Mouse (Mus musculus): ENCODE results near the gene Scfd2.
A peak's percentile ranks its signal among the peaks of the same experiment; 100 is the strongest.

Gene Scfd2

DNA sequence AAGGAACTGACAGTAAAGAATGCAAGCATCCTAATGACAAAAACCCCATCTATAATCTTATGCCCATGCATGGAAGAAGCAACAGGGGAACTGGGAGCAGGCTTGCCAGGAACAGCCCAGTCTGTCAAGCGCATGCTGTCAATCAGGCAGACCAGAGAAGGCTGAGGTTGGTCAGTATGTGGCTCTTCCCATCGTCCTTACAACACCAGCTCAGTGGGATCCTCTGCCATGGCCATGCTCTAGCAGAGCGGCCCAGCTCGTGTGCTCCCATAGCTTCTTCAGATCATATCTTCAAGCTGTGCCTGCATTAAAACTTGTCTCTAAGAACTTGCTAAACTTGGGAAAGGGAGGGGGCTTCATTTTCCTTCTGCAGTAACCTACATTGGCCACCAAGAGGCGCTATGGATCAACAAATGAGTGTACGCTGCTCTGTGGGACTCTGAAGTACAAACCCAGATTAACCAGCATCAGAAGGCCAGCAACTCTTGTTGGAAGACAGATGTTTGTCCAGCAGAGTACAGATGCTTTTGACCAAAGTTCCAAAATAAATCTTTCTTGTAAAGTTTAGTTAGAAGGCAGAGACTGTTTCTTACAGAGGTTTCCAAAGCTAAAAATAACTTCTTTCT, 220.2 kb downstream of the Scfd2 start:
- peak; percentile 25 for DNase-seq (ENCODE audit: low spot score)

- no peak for DNase-seq (ENCODE audit: low spot score)
Measured at GRCm38 (mm10) chr5:74310101-74310500, 221.5 kb downstream of the Scfd2 start.

DNA sequence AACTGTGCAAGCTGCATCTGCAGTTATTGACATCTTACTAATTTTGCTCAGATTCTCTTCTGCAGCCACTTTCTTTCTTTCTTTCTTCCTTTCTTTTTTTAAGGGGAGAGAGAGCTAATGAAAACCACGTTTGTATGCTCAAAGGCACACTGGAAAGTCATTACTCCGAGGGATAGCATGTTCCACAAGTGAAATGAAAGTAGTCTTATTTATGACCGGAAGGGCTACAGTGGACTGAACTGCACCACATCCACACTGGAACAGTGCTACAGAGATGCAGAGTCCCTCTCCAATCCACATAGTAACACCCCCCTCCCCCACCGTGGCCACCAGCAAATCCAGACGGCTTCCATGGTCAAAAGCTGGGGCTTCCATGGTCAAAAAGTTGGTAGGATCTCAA, 224.3 kb downstream of the Scfd2 start:
- no peak for DNase-seq (ENCODE audit: low spot score)

DNA sequence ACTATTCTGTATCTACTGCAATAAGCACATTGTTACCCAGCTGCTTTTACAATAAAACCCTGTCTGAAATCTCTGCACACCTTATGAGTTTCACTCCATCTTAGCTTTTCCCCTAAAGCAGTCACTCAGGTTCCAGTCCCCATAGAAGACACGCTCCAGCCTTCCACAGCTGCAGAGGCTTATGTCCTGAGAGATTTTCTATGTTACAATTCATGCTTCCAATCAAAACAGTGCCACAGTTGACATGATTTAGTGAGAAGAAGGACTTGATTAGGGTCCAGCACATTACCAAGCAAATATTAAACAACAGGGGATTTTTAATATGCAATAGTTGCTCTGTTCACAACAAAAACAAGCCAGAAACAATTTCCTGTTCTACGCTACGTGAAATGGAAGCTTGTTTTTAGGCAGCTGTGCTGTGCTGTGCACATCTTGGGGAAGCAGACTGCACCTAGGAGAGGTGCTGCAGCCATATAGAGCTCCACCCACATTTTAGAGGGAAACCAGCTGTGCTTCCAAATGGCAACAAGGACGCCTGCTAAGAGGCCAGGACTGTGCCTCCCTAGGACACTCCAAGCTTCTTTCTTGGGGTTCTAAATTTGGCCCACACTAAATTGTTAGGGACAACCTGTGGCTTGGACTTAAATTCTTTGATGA, 225.9 kb downstream of the Scfd2 start:
- no peak for DNase-seq (ENCODE audit: low spot score)

DNA sequence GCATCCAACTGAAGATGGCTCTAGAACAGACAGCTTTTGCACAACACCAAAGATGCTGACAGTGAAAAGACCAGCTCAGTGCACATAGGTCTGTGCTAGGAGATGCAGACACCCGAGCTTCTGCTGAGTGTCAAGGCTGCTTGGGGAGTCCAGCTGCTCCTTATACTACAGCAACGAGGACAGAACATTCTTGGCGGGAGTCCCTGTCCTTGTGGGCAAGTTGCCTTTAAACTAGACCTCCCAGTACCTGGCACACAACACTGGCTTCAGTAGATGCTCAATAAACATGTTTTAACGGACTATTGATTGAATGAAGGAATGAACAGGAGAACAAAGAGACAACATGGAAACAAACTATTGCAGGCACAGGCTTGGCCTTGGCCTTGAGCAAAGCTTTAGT, 226.8 kb downstream of the Scfd2 start:
- no peak for DNase-seq (ENCODE audit: low spot score)

DNA sequence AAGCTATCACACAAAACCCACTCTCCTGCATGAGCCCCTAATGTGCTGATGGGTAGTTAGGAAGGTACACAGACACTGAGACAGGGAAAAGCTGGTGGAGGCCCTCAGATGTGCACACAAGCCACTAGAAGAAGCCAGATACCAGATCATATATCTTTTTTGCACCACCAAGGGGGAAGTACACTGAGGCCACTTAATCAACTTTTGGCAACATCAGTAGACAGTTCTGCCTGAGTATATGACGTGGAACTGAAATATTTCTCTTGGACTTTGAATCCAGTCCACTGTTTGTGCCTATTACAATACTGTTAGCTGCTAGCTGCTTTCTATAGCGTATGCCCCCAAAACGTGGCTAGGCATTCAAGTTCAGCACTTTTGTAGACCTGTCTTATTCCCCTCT, 229.2 kb downstream of the Scfd2 start:
- DNase-seq (ENCODE audit: low spot score): no peak

GRCm38 (mm10) chr5:74301443-74301842, 230.1 kb downstream of the Scfd2 start:
- no peak for DNase-seq (ENCODE audit: low spot score)

DNA sequence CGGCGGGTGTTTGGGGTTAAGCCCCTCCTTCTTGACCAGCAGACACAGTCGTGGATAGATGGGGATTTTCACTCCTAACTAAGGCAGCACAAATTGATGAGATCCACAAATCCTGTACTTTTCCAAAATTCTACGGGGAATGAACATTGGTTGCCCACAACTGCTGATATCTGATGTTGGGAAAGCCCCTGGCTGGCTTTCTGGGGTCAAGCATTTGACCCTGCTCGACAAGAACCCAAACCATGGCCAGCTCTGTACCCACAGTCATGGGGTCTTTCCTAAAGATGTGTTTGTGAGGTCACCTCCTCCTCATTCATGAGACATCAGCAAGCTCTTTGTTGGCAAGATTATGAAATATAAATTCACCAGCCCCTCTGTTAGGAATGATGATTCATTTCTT, 230.6 kb downstream of the Scfd2 start:
- no peak for DNase-seq (ENCODE audit: low spot score)

DNA sequence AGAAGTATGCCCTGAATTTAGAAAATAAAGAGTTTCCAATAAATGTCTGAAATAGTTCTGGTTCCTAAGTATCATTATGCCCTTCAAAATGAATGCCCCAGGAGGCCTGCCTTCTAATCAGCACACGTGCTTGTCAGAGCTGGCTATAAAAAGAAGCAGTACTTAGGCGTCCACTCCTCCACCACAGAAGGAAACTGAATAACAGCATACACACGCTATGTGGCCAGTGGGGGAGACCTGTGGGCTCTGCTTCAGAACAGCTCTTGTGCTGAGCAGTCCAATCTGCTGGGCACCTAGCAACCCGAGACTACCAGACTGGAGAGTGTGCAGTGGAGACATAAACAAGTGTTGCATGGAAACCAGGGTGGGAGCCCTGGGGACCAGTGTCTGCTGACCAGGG, 231.4 kb downstream of the Scfd2 start:
- DNase-seq (ENCODE audit: low spot score): no peak

DNA sequence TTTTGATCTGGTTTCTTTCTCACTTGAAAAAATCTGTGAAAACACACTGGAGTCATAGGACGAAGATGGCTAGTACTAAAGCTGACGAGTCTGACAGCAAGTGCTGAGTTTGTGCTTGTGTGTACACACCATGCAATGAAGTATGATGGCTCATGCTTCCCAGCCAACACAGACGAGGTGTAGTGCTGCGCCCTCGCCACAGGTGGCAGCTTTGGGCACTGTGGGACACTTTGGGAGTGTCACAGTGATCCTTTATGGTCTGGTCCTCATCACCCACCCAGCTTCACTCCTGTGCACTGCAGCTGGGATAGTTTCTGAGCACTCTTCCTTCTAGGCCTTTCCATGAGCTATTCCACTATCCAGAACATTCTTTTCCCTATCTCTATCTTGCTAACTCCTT, 234.4 kb downstream of the Scfd2 start:
- no peak for DNase-seq (ENCODE audit: low spot score)

DNA sequence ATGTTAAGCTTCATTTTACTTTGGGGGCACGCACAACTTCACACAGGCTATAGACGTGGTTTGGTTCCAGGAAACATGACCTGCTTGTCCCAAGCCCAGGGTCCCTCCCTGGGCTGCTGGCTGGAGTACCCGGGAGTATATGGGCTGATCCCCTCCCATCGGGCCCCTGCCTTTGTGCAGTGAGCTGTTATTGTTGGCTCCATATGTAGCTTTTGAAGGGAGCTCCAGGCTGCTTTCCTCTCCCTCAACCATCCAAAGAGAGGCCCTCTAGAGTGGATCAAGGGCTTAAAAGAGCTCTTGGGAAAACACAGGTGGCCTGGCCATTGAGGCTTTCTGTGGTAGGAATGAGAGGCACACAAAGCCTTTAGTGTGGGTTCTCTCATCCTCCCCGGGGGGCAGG, 235.5 kb downstream of the Scfd2 start:
- DNase-seq (ENCODE audit: low spot score): no peak

DNA sequence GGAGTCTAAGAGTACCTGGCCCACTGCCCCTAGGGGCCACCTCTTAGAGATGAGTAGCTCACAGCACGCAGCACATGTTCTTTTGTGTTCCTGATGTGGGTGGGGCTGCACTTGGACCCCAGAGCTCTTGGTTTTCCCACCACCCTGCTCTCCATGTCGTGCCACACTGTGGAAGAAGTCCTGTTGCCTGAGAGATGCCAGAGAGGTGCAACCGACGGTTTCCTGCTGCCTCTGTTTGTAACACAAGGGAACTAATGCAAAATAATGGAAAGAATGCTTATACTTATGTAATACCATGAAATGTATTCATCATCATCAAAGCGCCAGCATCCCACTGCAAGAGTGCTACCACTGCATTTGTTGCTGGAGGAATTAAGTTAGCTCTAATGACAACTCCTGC, 238.0 kb downstream of the Scfd2 start:
- DNase-seq (ENCODE audit: low spot score): no peak

GRCm38 (mm10) chr5:74292050-74292449, 239.5 kb downstream of the Scfd2 start:
- no peak for DNase-seq (ENCODE audit: low spot score)

DNA sequence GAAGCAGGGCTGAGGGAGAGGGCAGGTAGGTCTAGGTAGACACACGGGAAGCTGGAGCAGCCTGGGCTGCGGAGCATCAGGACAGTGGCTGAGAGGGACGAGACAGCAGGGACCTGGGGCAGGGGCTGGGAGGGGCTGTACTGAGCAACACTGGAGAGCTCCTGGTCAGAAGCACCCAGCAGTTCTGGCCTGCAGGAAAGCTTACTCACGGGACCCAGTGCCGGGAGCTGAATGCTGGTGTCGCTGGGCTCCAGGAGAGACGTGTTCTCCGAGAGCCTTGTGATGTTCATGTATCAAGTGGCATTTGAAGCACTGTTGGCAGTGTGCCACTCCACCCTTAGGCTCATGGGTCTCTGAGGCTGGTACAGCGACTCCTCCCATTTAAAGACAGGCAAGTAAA, 240.0 kb downstream of the Scfd2 start:
- DNase-seq (ENCODE audit: low spot score): no peak

DNA sequence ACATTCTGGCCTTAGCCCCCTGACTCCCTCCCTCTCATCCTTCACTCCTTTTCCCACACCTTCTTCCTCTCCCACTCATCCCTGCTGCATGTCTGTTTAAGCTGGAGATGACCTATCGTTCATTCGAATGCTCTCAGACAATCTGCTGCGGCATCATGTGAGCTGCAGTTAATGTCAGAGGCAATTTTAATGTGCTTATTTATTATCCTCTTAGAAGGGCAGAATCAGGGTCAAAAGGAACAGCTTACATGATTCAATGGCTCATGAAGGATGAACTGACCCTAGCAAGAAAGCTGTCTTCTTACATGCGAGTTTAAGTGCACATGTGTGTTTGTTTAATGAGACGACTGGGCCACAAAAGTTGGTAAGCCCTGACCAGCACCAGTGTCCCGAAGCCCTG, 241.6 kb downstream of the Scfd2 start:
- DNase-seq (ENCODE audit: low spot score): no peak

DNA sequence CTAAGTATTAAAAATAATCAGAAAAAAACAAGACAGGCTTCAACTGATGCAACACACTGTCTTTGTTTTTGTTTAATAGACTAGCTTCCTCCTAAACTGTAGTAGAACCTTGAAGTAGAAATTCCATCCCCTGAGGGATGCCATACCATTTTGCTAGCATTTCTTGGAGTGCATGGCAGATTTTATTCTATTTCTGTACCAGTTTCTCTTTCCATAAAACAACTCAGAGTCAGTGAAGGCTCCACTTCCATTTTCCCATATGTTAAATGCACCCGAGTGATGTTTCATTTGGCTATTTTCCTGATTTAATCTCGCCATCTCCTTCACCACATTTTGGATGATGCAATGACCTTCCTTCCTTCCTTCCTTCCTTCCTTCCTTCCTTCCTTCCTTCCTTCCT, 243.4 kb downstream of the Scfd2 start:
- no peak for DNase-seq (ENCODE audit: low spot score)

GRCm38 (mm10) chr5:74286301-74286700, 245.3 kb downstream of the Scfd2 start:
- DNase-seq (ENCODE audit: low spot score): no peak

- no peak for DNase-seq (ENCODE audit: low spot score)
Measured at GRCm38 (mm10) chr5:74285764-74286163, 245.8 kb downstream of the Scfd2 start.

DNA sequence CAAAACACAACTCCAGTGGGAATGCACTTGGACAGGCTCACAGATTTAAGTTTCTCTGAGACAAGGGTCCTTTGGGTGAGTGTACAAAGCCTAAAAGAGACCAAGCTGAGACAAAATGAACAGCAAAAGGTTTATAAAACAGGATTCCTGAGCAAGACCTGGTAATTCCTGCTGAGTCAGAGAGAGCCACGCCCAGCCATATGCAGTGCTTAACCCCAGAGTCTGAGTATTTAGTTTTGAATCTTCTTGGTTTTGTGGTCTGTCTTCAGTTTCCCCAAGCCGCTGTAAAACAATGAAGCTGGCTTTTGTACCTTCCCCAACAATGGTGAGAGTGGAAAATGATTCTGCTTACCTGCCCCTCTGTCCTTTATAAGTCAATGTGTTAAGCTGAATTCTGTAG, 246.3 kb downstream of the Scfd2 start:
- no peak for DNase-seq (ENCODE audit: low spot score)

DNA sequence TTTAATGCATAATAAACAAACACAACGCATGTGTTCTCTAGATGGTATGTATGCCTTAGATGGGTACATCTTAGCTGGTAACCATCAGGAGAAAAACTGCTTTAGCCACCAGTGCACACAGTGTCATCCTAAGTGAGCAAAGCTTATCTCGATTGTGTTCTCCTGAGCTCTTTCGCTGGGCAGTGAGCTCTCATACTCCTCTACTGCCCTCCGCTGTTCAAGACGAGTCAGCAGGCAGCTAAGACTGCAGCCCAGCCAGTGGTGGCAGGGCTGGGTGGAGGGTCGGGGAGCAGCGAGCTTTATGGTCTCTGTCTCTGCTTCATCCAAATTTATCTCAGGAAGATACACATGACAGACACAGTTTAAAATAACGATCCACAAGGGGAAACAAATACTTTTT, 248.0 kb downstream of the Scfd2 start:
- peak; percentile 31 for DNase-seq (ENCODE audit: low spot score)

DNA sequence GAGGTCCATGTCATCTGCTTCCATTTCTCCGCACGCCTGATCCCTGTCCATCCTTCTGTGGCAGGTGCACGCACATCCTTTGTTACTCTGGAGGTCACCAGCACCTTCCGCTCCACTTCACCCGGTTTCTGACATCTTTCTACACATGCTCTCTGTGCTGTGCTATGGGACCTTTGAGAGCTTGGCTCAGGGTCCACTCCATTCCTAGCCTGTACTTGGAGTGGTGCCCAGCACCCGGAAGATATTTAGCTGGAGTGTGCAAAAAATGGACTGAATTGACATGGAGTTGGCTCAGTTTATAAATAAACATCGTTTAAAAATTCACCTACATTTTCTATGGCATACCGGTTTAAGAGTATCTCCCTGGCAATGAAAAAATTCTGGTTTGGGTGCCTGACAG, 250.1 kb downstream of the Scfd2 start:
- DNase-seq (ENCODE audit: low spot score): no peak

DNA sequence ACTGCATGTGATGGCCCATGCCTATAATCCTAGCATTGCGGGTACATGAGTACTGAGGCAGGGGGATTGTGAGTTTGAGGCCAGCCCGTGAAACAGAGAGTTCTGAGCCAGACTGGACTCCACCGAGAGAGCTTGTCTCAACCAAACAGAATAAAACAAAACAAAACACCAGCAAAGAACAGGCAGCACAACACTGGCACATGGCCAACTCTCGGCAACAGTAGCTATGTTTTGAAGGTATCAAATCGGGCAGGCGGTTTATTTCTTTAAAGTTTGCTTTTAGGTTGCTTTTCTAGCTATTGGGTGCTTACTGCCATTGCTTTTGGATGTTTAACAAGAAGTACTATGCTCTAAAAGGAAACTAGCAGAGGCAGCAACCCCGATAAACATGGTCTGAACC, 251.9 kb downstream of the Scfd2 start:
- DNase-seq (ENCODE audit: low spot score): no peak

GRCm38 (mm10) chr5:74278428-74278827, 253.1 kb downstream of the Scfd2 start:
- no peak for DNase-seq (ENCODE audit: low spot score)

DNA sequence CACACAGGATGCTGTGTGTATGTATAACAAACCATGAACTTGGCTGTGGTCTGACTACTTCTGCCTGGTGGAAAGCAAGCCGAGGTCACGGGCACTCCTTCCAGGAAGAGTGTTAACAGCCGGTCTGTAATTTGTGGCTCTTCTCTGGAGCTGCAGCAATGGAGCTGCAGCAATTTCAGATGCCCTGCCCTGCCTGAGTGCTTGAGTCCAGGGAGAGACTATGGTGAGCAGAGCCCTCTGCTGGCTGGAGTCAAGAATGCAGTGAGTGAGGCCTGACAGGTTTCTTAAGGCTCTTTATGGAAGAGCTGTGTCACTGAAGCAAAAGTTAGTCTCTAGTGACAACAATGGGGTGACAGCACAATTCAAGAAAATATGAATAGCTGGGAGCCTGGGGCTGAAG, 253.8 kb downstream of the Scfd2 start:
- DNase-seq (ENCODE audit: low spot score): peak; percentile 88
